Mouse (Mus musculus) CH12.LX (cell line): Measurements from ENCODE around the gene Fbxl15. TPM values are rescaled to one million over a fixed set of nuclear protein-coding genes. Genes with fewer than 3 reads are reported as not detected.

Experiments
- DNase-seq: peaks from one replicate; pipeline ENCODE4 v3.0.0-alpha.2; 2013; ENCODE audit errors: extremely low read depth
- H3K27ac ChIP-seq: 2 replicates; pipeline ENCODE4 v1.5.1; 2012; ENCODE audit warnings: low read depth, mild to moderate bottlenecking, control low read depth, moderate library complexity; ENCODE audit not compliant: insufficient read depth
- H3K27me3 ChIP-seq: replicated peaks from 2 replicates; pipeline ENCODE3; 2012; ENCODE audit warnings: inconsistent platforms
- H3K36me3 ChIP-seq, 2 experiments: replicated peaks in 1 of 2; 2 replicates each; pipeline versions ENCODE3 to v1.6.1; 2012; ENCODE audit warnings: inconsistent platforms in 1 of 2, low read length in 1 of 2, mild to moderate bottlenecking in 1 of 2, mixed read lengths in 1 of 2, moderate library complexity in 1 of 2; ENCODE audit not compliant: control insufficient read depth in 1 of 2, insufficient read depth in 1 of 2
- H3K4me1 ChIP-seq, 2 experiments: 2 replicates each; pipeline ENCODE4 v1.6.1; 2012; ENCODE audit warnings: inconsistent platforms in 1 of 2, moderate library complexity in 1 of 2; ENCODE audit not compliant: insufficient read depth in 2 of 2, control insufficient read depth in 1 of 2
- H3K4me2 ChIP-seq: 2 replicates; pipeline ENCODE4 v1.6.1; 2012; ENCODE audit warnings: low read depth, mild to moderate bottlenecking, control low read depth; ENCODE audit not compliant: poor library complexity, insufficient read depth, severe bottlenecking
- H3K4me3 ChIP-seq, 3 experiments: fragments of 150-350 bp in 1 of 3; sonication (generic) in 1 of 3; replicated peaks in 1 of 3; 2 replicates each; pipeline versions ENCODE3 to v1.5.1; 2011 to 2012; ENCODE audit warnings: low read depth in 2 of 3, low read length in 2 of 3, mild to moderate bottlenecking in 2 of 3, moderate library complexity in 2 of 3, control low read depth in 1 of 3, improper control_type of control experiment in 1 of 3, inconsistent platforms in 1 of 3, mixed read lengths in 1 of 3; ENCODE audit not compliant: poor library complexity in 1 of 3
- H3K79me2 ChIP-seq: replicated peaks from 2 replicates; pipeline ENCODE4 v1.6.1; 2012; ENCODE audit warnings: mild to moderate bottlenecking, moderate library complexity; ENCODE audit not compliant: control insufficient read depth, poor library complexity, insufficient read depth, severe bottlenecking; ENCODE audit errors: extremely low read depth
- H3K9ac ChIP-seq: 2 replicates; pipeline ENCODE4 v1.6.1; 2012; ENCODE audit warnings: low read depth, mild to moderate bottlenecking, control low read depth, moderate library complexity; ENCODE audit not compliant: insufficient read depth
- H3K9me3 ChIP-seq: replicated peaks from 2 replicates; pipeline ENCODE3; 2012; ENCODE audit warnings: low read length, inconsistent platforms, mixed read lengths
- BHLHE40 ChIP-seq: IDR thresholded peaks from 2 replicates; pipeline ENCODE4 v1.6.1; 2011; ENCODE audit warnings: mild to moderate bottlenecking, low read depth, low read length, improper control_type of control experiment
- CHD1 ChIP-seq: IDR thresholded peaks from 2 replicates; pipeline ENCODE4 v1.6.1; 2012; ENCODE audit warnings: low read depth, low read length, improper control_type of control experiment, inconsistent platforms
- CHD2 ChIP-seq: IDR thresholded peaks from 2 replicates; pipeline ENCODE4 v1.6.1; 2011; ENCODE audit warnings: low read length, improper control_type of control experiment
- CTCF ChIP-seq, 2 experiments: IDR thresholded peaks in 1 of 2; conservative IDR thresholded peaks in 1 of 2; 2 replicates each; pipeline ENCODE4 v1.5.1; 2011 to 2012; ENCODE audit warnings: low read depth in 2 of 2, low read length in 2 of 2, improper control_type of control experiment in 1 of 2, inconsistent platforms in 1 of 2, mild to moderate bottlenecking in 1 of 2, moderate library complexity in 1 of 2
- E2F4 ChIP-seq: IDR thresholded peaks from 2 replicates; pipeline ENCODE4 v1.6.1; 2011; ENCODE audit warnings: low read depth, low read length, improper control_type of control experiment; ENCODE audit not compliant: insufficient replicate concordance
- ELF1 ChIP-seq: IDR thresholded peaks from 2 replicates; pipeline ENCODE4 v1.6.1; 2014; ENCODE audit warnings: low read depth, mild to moderate bottlenecking, inconsistent platforms, low read length, improper control_type of control experiment
- ETS1 ChIP-seq: conservative IDR thresholded peaks from 2 replicates; pipeline ENCODE4 v1.6.1; 2012; ENCODE audit warnings: low read depth, mild to moderate bottlenecking, inconsistent platforms, low read length, improper control_type of control experiment, moderate library complexity
- GABPA ChIP-seq: IDR thresholded peaks from 2 replicates; pipeline ENCODE4 v1.6.1; 2012; ENCODE audit warnings: low read depth, low read length, improper control_type of control experiment, inconsistent platforms; ENCODE audit not compliant: insufficient replicate concordance
- HCFC1 ChIP-seq: IDR thresholded peaks from 2 replicates; pipeline ENCODE4 v1.6.1; 2012; ENCODE audit warnings: low read depth, mild to moderate bottlenecking, inconsistent platforms, low read length, improper control_type of control experiment
- JUN ChIP-seq: IDR thresholded peaks from 2 replicates; pipeline ENCODE4 v1.6.1; 2011; ENCODE audit warnings: low read depth, mild to moderate bottlenecking, low read length, improper control_type of control experiment, moderate library complexity; ENCODE audit not compliant: insufficient read depth
- JUND ChIP-seq: conservative IDR thresholded peaks from 2 replicates; pipeline ENCODE4 v1.6.1; 2011; ENCODE audit warnings: low read depth, low read length, improper control_type of control experiment
- KAT2A ChIP-seq: IDR thresholded peaks from 2 replicates; pipeline ENCODE4 v1.6.1; 2012; ENCODE audit warnings: low read length, improper control_type of control experiment, inconsistent platforms; ENCODE audit not compliant: insufficient replicate concordance
- MAFK ChIP-seq: IDR thresholded peaks from 2 replicates; pipeline ENCODE4 v1.6.1; 2011; ENCODE audit warnings: low read length, improper control_type of control experiment; ENCODE audit not compliant: insufficient replicate concordance
- MAZ ChIP-seq: IDR thresholded peaks from 2 replicates; pipeline ENCODE4 v1.6.1; 2012; ENCODE audit warnings: low read depth, mild to moderate bottlenecking, inconsistent platforms, low read length, improper control_type of control experiment, moderate library complexity
- MEF2A ChIP-seq: IDR thresholded peaks from 2 replicates; pipeline ENCODE4 v1.6.1; 2014; ENCODE audit warnings: low read depth, mild to moderate bottlenecking, inconsistent platforms, low read length, improper control_type of control experiment, borderline replicate concordance
- MXI1 ChIP-seq: IDR thresholded peaks from 2 replicates; pipeline ENCODE4 v1.6.1; 2011; ENCODE audit warnings: mild to moderate bottlenecking, low read depth, low read length, improper control_type of control experiment
- MYC ChIP-seq: IDR thresholded peaks from 2 replicates; pipeline ENCODE4 v1.6.1; 2011; ENCODE audit warnings: low read depth, mild to moderate bottlenecking, improper control_type of control experiment, low read length
- NELFE ChIP-seq: IDR thresholded peaks from 2 replicates; pipeline ENCODE4 v1.6.1; 2011; ENCODE audit warnings: low read depth, low read length, improper control_type of control experiment
- NRF1 ChIP-seq: IDR thresholded peaks from 2 replicates; pipeline ENCODE4 v1.6.1; 2014; ENCODE audit warnings: low read depth, mild to moderate bottlenecking, inconsistent platforms, low read length, improper control_type of control experiment, moderate library complexity
- PAX5 ChIP-seq: IDR thresholded peaks from 2 replicates; pipeline ENCODE4 v1.6.1; 2012; ENCODE audit warnings: low read length, inconsistent platforms, mixed read lengths
- POLR2A ChIP-seq: IDR thresholded peaks from 2 replicates; pipeline ENCODE4 v1.6.1; 2011; ENCODE audit warnings: low read depth, mild to moderate bottlenecking, improper control_type of control experiment, low read length
- POLR2AphosphoS2 ChIP-seq: IDR thresholded peaks from 2 replicates; pipeline ENCODE4 v1.6.1; 2011; ENCODE audit warnings: low read depth, low read length, improper control_type of control experiment
- RAD21 ChIP-seq: IDR thresholded peaks from 2 replicates; pipeline ENCODE4 v1.6.1; 2011; ENCODE audit warnings: low read depth, mild to moderate bottlenecking, low read length, improper control_type of control experiment, moderate library complexity
- RCOR1 ChIP-seq: conservative IDR thresholded peaks from 2 replicates; pipeline ENCODE4 v1.6.1; 2012; ENCODE audit warnings: low read depth, mild to moderate bottlenecking, inconsistent platforms, low read length, improper control_type of control experiment
- SIN3A ChIP-seq: IDR thresholded peaks from 2 replicates; pipeline ENCODE4 v1.6.1; 2012; ENCODE audit warnings: low read length, improper control_type of control experiment, inconsistent platforms
- SMC3 ChIP-seq: IDR thresholded peaks from 2 replicates; pipeline ENCODE4 v1.6.1; 2011; ENCODE audit warnings: low read depth, low read length, improper control_type of control experiment
- TBP ChIP-seq: conservative IDR thresholded peaks from 2 replicates; pipeline ENCODE4 v1.6.1; 2011; ENCODE audit warnings: low read depth, low read length, improper control_type of control experiment
- TCF12 ChIP-seq: IDR thresholded peaks from 2 replicates; pipeline ENCODE4 v1.6.1; 2014; ENCODE audit warnings: low read depth, mild to moderate bottlenecking, inconsistent platforms, low read length, improper control_type of control experiment
- UBTF ChIP-seq: IDR thresholded peaks from 2 replicates; pipeline ENCODE4 v1.6.1; 2012; ENCODE audit warnings: low read depth, mild to moderate bottlenecking, inconsistent platforms, low read length, improper control_type of control experiment, moderate library complexity
- USF2 ChIP-seq: conservative IDR thresholded peaks from 2 replicates; pipeline ENCODE4 v1.6.1; 2011; ENCODE audit warnings: low read depth, low read length, improper control_type of control experiment
- ZC3H11A ChIP-seq: IDR thresholded peaks from 2 replicates; pipeline ENCODE4 v1.6.1; 2012; ENCODE audit warnings: low read depth, mild to moderate bottlenecking, inconsistent platforms, low read length, improper control_type of control experiment
- ZKSCAN1 ChIP-seq: IDR thresholded peaks from 2 replicates; pipeline ENCODE4 v1.6.1; 2012; ENCODE audit warnings: low read depth, inconsistent platforms, low read length, improper control_type of control experiment, borderline replicate concordance
- ZMIZ1 ChIP-seq: IDR thresholded peaks from 2 replicates; pipeline ENCODE4 v1.6.1; 2012; ENCODE audit warnings: low read depth, mild to moderate bottlenecking, inconsistent platforms, low read length, improper control_type of control experiment
- ZNF384 ChIP-seq: IDR thresholded peaks from 2 replicates; pipeline ENCODE4 v1.6.1; 2012; ENCODE audit warnings: low read depth, low read length, improper control_type of control experiment, inconsistent platforms
- dilution Hi-C: fragments of 300-500 bp; cut with MboI; formaldehyde crosslinking; loops from 2 replicates; pipeline ENCODE4 v1.14.3; 2020; ENCODE audit warnings: low sequenced_read_pairs; ENCODE audit not compliant: extremely low pct_unique_long_range_greater_than_20kb, extremely low pct_ligation_motif_present
- in situ Hi-C: fragments of 300-500 bp; cut with MboI; formaldehyde crosslinking; loops from 3 replicates; pipeline ENCODE4 v1.14.3; 2019; ENCODE audit warnings: low sequenced_read_pairs, low pct_ligation_motif_present, low pct_unique_long_range_greater_than_20kb, mixed read lengths
- polyA plus RNA-seq: library from polyadenylated mRNA; unstranded; fragments of >175 nt; gene quantifications from 2 replicates; pipeline ENCODE4 v1.2.1, GENCODE M21; 2012; ENCODE audit warnings: low read depth; ENCODE audit not compliant: insufficient read length
- total RNA-seq, 2 experiments: library from RNA; depleted of rRNA; stranded (reverse); fragments of 300-350 nt in 1 of 2; fragments of >200 nt in 1 of 2; gene quantifications; 2 replicates each; pipeline ENCODE4 v1.2.3; 2012 to 2014

Fbxl15 gene
- total and polyA plus RNA-seq, 3 experiments = 7.6 to 9.9 (median 9.4) TPM

DNA sequence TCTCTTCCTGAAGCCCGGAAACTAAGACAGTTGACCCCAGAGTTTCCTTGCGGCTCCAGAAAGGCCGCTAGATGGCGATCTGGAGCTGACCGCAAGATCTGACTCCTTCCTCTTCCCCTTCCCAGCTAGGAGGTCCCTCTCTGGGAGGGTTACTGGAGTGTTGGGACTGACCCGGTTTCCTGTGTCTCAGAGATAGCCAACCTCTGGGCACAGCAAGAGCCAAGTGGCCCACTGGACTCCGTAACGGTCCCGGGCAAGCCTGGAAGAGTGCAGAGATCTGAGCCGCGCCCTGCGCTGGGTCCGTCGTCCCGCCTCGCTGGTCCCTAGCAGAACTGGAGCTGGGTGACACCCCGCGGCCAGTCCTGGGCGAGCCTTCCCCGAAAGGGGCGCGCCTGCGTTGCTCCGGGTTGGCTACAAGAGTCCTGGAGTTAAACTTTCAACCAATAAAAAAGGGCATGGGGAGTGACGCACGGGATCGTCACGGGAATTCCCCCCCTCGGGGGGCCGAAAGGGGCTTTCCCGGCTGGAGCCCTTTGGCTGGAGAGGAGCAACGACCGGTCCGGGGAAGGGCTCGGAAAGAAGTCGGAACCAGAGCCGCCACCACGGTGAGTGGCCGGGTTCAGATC is 23.7 kb upstream of the Fbxl15 start, which contains the start of gene Nfkb2 (continued):
- TF ChIP-seq E2F4 = peak; percentile 66; the same call in 1 of the 2 replicates
- TF ChIP-seq UBTF = no peak
- peak; percentile 74 for TF ChIP-seq ELF1
- peak; percentile 74; the same call in 1 of the 2 replicates for TF ChIP-seq TCF12
- peak; percentile 52 for TF ChIP-seq RAD21
- TF ChIP-seq POLR2AphosphoS2 = no peak; the same call in 1 of the 2 replicates
- peak; percentile 58 for TF ChIP-seq ETS1
- no peak for TF ChIP-seq GABPA
- no peak; the same call in 1 of the 2 replicates for TF ChIP-seq RCOR1
- TF ChIP-seq PAX5 = no peak
- TF ChIP-seq MXI1 = no peak; the same call in none of the 2 replicates
- no peak for TF ChIP-seq ZKSCAN1
- TF ChIP-seq KAT2A = 0 out of 2 replicates have a peak, but pooled peaks have one; percentile 46
- TF ChIP-seq MAZ = 0 out of 2 replicates have a peak, but pooled peaks have one; percentile 79
- TF ChIP-seq HCFC1 = peak; percentile 51
- TF ChIP-seq TBP = peak; percentile 68
- peak; percentile 73 for TF ChIP-seq MEF2A
- TF ChIP-seq ZMIZ1 = peak; percentile 96
- TF ChIP-seq MYC = 0 out of 2 replicates have a peak, but pooled peaks have one; percentile 53
- 0 out of 2 replicates have a peak, but pooled peaks have one; percentile 23 for TF ChIP-seq ZNF384

DNA sequence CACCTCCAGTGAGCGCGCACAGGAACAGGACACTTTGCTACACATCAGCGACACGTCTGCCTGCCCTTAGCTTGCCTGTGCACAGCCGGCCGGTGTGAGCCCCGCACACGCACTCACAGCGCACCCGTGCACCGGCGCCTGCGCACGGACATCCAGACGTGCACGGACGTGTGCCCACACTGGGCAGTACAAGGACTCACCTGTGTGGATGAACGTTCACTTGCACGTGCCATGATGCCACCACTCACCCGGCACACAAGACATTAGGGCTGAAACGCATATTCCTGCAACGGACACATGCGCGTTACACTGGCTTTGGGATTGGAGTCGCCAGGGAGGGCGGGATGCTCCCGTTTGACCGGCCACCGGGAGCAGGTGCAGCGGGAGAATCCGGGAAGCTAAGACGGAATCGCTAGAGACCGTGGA is 23.1 kb upstream of the Fbxl15 start:
- peak overlapping the region; percentile 48 for H3K9ac ChIP-seq
- peak overlapping the region; percentile 1; the same call in 1 of the 2 replicates for H3K4me2 ChIP-seq
- peaks cover 8 to 37% of the 10 kb centered on the region in 2 experiments for H3K4me1 ChIP-seq
- peaks cover 33 to 40% of the 10 kb centered on the region in 2 experiments for H3K36me3 ChIP-seq
- dilution Hi-C loops (no loop called here), in situ Hi-C loops (no loop called here)
- DNase-seq = no peak
- H3K27me3 ChIP-seq = no peaks in the 10 kb centered on the region
- peak overlapping the region; percentile 81 to 96 (median 95) for H3K4me3 ChIP-seq
- peaks cover 6% of the 10 kb centered on the region for H3K79me2 ChIP-seq
- H3K27ac ChIP-seq = peak overlapping the region; percentile 95
- H3K9me3 ChIP-seq = no peaks in the 10 kb centered on the region
- TF ChIP-seq TCF12 (no peak), NRF1 (peak; percentile 83), ZMIZ1 (no peak), USF2 (no peak), MAFK (no peak), E2F4 (no peak), JUND (no peak), JUN (no peak), ZC3H11A (no peak), MYC (0 out of 2 replicates have a peak, but pooled peaks have one; percentile 20), MXI1 (peak; percentile 70), RAD21 (no peak), MEF2A (no peak), SIN3A (peak; percentile 51; the same call in 1 of the 2 replicates), GABPA (no peak), SMC3 (no peak), CHD2 (no peak), ZNF384 (no peak), POLR2A (no peak), CHD1 (no peak; the same call in 1 of the 2 replicates), KAT2A (no peak), BHLHE40 (peak; percentile 97), NELFE (no peak), CTCF (conservative IDR thresholded peaks at IDR 0.05 in 1 of 2, IDR thresholded peaks at IDR 0.05 in 1 of 2; ENCODE audit: low read depth in 2 of 2, low read length in 2 of 2) (no peak)
